Mouse (Mus musculus): Measurements from ENCODE around the gene Prkag1.

The Prkag1 gene

GRCm38 (mm10) chr15:98768259-98768658 is 63.1 kb downstream of the Prkag1 start:
- DNase-seq (ENCODE audit: low spot score): no peak

GRCm38 (mm10) chr15:98765929-98766328 is 65.4 kb downstream of the Prkag1 start:
- DNase-seq (ENCODE audit: low spot score): no peak
